Mouse (Mus musculus): ENCODE results near the gene Gsdme. TPM values are rescaled to one million over a fixed set of nuclear protein-coding genes. Genes with fewer than 3 reads are reported as not detected.
A peak's percentile ranks its signal among the peaks of the same experiment; 100 is the strongest.

Gene Gsdme
- polyA plus RNA-seq, 1 experiment from 2014 or later, result 32.9 TPM

DNA sequence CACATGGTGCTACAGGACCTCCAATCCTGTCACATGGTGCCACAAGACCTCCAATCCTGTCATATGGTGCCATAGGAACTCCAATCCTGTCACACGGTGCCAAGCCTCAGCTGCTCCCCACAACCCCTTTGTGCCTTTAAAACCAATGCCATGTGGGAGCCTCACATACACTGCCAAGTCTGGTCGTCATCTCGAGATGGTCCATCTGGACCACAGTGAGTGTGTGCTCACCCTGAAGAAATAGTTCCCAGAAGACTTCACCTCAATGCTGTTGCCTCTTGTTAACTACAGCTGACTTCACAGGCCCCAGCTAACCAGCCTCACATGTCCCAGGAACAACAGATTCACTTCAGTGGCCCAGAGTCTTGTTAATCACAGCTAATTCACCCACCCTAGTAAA is 23.2 kb upstream of the Gsdme start:
- H3K27me3 ChIP-seq (replicated peaks), result no peaks in the 10 kb centered on the region
- ATAC-seq (ENCODE audit: insufficient number of reproducible peaks, low FRiP score), result no peak
- WGBS, result 91% methylated on average over 3 of the region's 3 CpGs

GRCm38 (mm10) chr6:50279642-50280041 is 16.0 kb upstream of the Gsdme start:
- Histone ChIP-seq H3K27ac (ENCODE audit: poor library complexity, severe bottlenecking) (no peak overlapping the region), H3K4me3 (no peak overlapping the region), H3K9me3 (replicated peaks) (0 out of 2 replicates have a peak, but pooled peaks cover 2% of the 10 kb centered on the region), H3K36me3 (no peaks in the 10 kb centered on the region), H3K9ac (no peak overlapping the region), H3K4me2 (no peak overlapping the region), H3K4me1 (replicated peaks) (no peaks in the 10 kb centered on the region), H3K27me3 (replicated peaks) (no peaks in the 10 kb centered on the region)
- WGBS, result 79% methylated on average over 7 of the region's 7 CpGs
- no peak for ATAC-seq (ENCODE audit: insufficient number of reproducible peaks, low FRiP score)

More for the DNA sequence above, 23.2 kb upstream of the Gsdme start:
- Histone ChIP-seq H3K36me3 (no peaks in the 10 kb centered on the region), H3K4me2 (no peak overlapping the region), H3K27ac (ENCODE audit: poor library complexity, severe bottlenecking) (no peak overlapping the region), H3K4me1 (replicated peaks) (no peaks in the 10 kb centered on the region), H3K4me3 (no peak overlapping the region), H3K9me3 (replicated peaks) (0 out of 2 replicates have a peak, but pooled peaks cover 3% of the 10 kb centered on the region), H3K9ac (no peak overlapping the region)

GRCm38 (mm10) chr6:50273947-50274346 is 10.3 kb upstream of the Gsdme start:
- no peaks in the 10 kb centered on the region for H3K4me1 ChIP-seq (replicated peaks)
- no peak overlapping the region for H3K4me3 ChIP-seq
- no peaks in the 10 kb centered on the region for H3K9me3 ChIP-seq (replicated peaks)
- no peak overlapping the region for H3K4me2 ChIP-seq
- H3K9ac ChIP-seq, result no peak overlapping the region
- no peak for ATAC-seq (ENCODE audit: insufficient number of reproducible peaks, low FRiP score)
- H3K36me3 ChIP-seq, result no peaks in the 10 kb centered on the region
- H3K27ac ChIP-seq (ENCODE audit: poor library complexity, severe bottlenecking), result no peak overlapping the region
- 82% methylated on average over 4 of the region's 4 CpGs for WGBS
- no peaks in the 10 kb centered on the region for H3K27me3 ChIP-seq (replicated peaks)

- Histone ChIP-seq H3K4me3 (no peak overlapping the region), H3K9me3 (replicated peaks) (no peaks in the 10 kb centered on the region), H3K4me2 (no peak overlapping the region), H3K9ac (no peak overlapping the region), H3K36me3 (no peaks in the 10 kb centered on the region), H3K27ac (ENCODE audit: poor library complexity, severe bottlenecking) (no peak overlapping the region), H3K4me1 (replicated peaks) (no peaks in the 10 kb centered on the region), H3K27me3 (replicated peaks) (no peaks in the 10 kb centered on the region)
- 76% methylated on average over 1 of the region's 1 CpGs for WGBS
- ATAC-seq (ENCODE audit: insufficient number of reproducible peaks, low FRiP score), result no peak
These were observed 9.8 kb upstream of the Gsdme start for GRCm38 (mm10) chr6:50273416-50273815.

- Histone ChIP-seq H3K27ac (ENCODE audit: poor library complexity, severe bottlenecking) (no peak overlapping the region), H3K4me2 (peak overlapping the region; percentile 84), H3K4me3 (peak overlapping the region; percentile 54), H3K27me3 (replicated peaks) (no peaks in the 10 kb centered on the region), H3K4me1 (replicated peaks) (peaks cover 10% of the 10 kb centered on the region; the same call in 1 of the 2 replicates), H3K36me3 (no peaks in the 10 kb centered on the region), H3K9me3 (replicated peaks) (no peaks in the 10 kb centered on the region), H3K9ac (peak overlapping the region; percentile 70)
- WGBS, result 30% methylated on average over 7 of the region's 7 CpGs
- no peak for ATAC-seq (ENCODE audit: insufficient number of reproducible peaks, low FRiP score)
These were observed 1.4 kb downstream of the Gsdme start for GRCm38 (mm10) chr6:50262310-50262709.

GRCm38 (mm10) chr6:50261922-50262261 is 1.8 kb downstream of the Gsdme start:
- Histone ChIP-seq H3K27ac (ENCODE audit: poor library complexity, severe bottlenecking) (no peak overlapping the region), H3K36me3 (no peaks in the 10 kb centered on the region), H3K9me3 (replicated peaks) (no peaks in the 10 kb centered on the region), H3K9ac (peak overlapping the region; percentile 70), H3K27me3 (replicated peaks) (no peaks in the 10 kb centered on the region), H3K4me2 (peak overlapping the region; percentile 84), H3K4me1 (replicated peaks) (peaks cover 10% of the 10 kb centered on the region; the same call in 1 of the 2 replicates), H3K4me3 (peak overlapping the region; percentile 54)
- ATAC-seq (ENCODE audit: insufficient number of reproducible peaks, low FRiP score), result 0 out of 2 replicates have a peak, but pooled peaks have one; percentile 36
- 0% methylated on average over 6 of the region's 6 CpGs for WGBS

DNA sequence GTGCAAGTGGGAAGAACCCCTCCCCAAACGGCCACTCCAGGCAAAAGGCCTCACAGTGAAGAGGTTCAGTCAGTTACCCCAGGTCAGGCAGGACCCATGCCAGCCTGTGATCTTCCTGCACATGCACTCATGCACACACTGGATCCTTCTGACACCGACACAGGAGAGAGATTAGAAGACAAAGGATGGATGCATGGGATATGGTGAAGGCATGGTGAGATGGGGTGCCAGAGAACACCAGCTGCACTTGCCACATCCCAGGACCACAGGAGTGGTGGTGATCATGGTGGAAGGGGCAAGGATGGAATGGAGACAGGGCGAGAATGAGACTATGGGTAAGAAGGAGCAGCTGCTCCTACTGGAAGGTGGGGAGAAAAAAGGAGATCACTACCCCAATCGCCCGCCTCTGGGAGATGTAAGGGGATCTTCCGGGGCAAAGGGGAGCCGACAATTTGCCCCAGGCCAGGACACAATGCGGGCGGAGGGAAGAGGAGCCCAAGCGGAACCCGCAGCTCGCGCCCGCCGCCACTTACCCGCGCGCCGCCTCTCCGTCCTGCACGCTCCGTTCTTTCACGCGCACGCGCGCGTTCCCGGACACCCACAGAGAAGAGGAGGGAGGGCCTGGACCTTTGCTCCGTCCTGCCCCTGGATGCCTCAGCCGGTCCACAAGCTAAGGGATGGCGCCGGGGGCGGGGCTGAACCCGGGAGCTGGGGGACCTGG is 2.3 kb downstream of the Gsdme start:
- no peaks in the 10 kb centered on the region for H3K36me3 ChIP-seq
- no peaks in the 10 kb centered on the region for H3K27me3 ChIP-seq (replicated peaks)
- 3% methylated on average over 34 of the region's 35 CpGs for WGBS
- peak overlapping the region; percentile 84 for H3K4me2 ChIP-seq
- H3K9me3 ChIP-seq (replicated peaks), result no peaks in the 10 kb centered on the region
- peak; percentile 79 for ATAC-seq (ENCODE audit: insufficient number of reproducible peaks, low FRiP score)
- peak overlapping the region; percentile 54 for H3K4me3 ChIP-seq
- peak overlapping the region; percentile 70 for H3K9ac ChIP-seq
- H3K4me1 ChIP-seq (replicated peaks), result peaks cover 10% of the 10 kb centered on the region; the same call in 1 of the 2 replicates
- no peak overlapping the region for H3K27ac ChIP-seq (ENCODE audit: poor library complexity, severe bottlenecking)

DNA sequence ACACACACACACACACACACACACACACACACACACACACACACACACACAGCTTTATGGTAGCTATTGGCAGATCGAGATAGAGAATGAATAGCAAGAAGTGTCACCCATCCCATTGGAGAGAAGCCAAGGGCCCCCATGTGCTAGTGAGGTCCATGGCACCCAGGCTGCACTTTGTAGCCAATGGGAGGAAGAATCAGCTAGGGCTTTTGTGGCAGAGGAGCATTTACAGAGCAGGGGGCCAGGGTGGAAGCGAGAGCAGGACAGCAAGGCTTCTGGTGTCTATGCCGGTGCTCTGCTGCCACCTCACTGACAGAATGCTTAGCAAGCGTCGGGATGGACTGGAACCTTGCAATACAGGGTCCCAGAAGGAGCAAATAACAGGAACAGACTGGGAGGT is 8.3 kb downstream of the Gsdme start:
- Histone ChIP-seq H3K36me3 (no peaks in the 10 kb centered on the region), H3K4me2 (peak overlapping the region; percentile 62), H3K4me1 (replicated peaks) (peaks cover 12% of the 10 kb centered on the region; the same call in 1 of the 2 replicates), H3K27ac (ENCODE audit: poor library complexity, severe bottlenecking) (no peak overlapping the region), H3K9me3 (replicated peaks) (no peaks in the 10 kb centered on the region), H3K4me3 (no peak overlapping the region), H3K9ac (no peak overlapping the region), H3K27me3 (replicated peaks) (no peaks in the 10 kb centered on the region)
- no peak for ATAC-seq (ENCODE audit: insufficient number of reproducible peaks, low FRiP score)
- 56% methylated on average over 5 of the region's 5 CpGs for WGBS

- H3K4me2 ChIP-seq, result peak overlapping the region; percentile 62
- no peak overlapping the region for H3K9ac ChIP-seq
- H3K4me1 ChIP-seq (replicated peaks), result peaks cover 12% of the 10 kb centered on the region; the same call in 1 of the 2 replicates
- H3K9me3 ChIP-seq (replicated peaks), result no peaks in the 10 kb centered on the region
- H3K4me3 ChIP-seq, result no peak overlapping the region
- no peaks in the 10 kb centered on the region for H3K27me3 ChIP-seq (replicated peaks)
- H3K27ac ChIP-seq (ENCODE audit: poor library complexity, severe bottlenecking), result no peak overlapping the region
- ATAC-seq (ENCODE audit: insufficient number of reproducible peaks, low FRiP score), result no peak
- WGBS, result 27% methylated on average over 10 of the region's 10 CpGs
- no peaks in the 10 kb centered on the region for H3K36me3 ChIP-seq
These were observed 8.9 kb downstream of the Gsdme start for GRCm38 (mm10) chr6:50254723-50255184.

GRCm38 (mm10) chr6:50252690-50253089 is 11.0 kb downstream of the Gsdme start:
- Histone ChIP-seq H3K36me3 (no peaks in the 10 kb centered on the region), H3K4me3 (no peak overlapping the region), H3K4me2 (no peak overlapping the region), H3K4me1 (replicated peaks) (peaks cover 12% of the 10 kb centered on the region; the same call in 1 of the 2 replicates), H3K27ac (ENCODE audit: poor library complexity, severe bottlenecking) (no peak overlapping the region), H3K9me3 (replicated peaks) (no peaks in the 10 kb centered on the region), H3K27me3 (replicated peaks) (no peaks in the 10 kb centered on the region), H3K9ac (no peak overlapping the region)
- 65% methylated on average over 5 of the region's 5 CpGs for WGBS
- ATAC-seq (ENCODE audit: insufficient number of reproducible peaks, low FRiP score), result no peak

- H3K9ac ChIP-seq, result no peak overlapping the region
- no peak overlapping the region for H3K27ac ChIP-seq (ENCODE audit: poor library complexity, severe bottlenecking)
- no peak overlapping the region for H3K4me3 ChIP-seq
- no peaks in the 10 kb centered on the region for H3K36me3 ChIP-seq
- WGBS, result 64% methylated on average over 4 of the region's 4 CpGs
- no peaks in the 10 kb centered on the region for H3K9me3 ChIP-seq (replicated peaks)
- ATAC-seq (ENCODE audit: insufficient number of reproducible peaks, low FRiP score), result no peak
- no peaks in the 10 kb centered on the region for H3K27me3 ChIP-seq (replicated peaks)
- H3K4me2 ChIP-seq, result no peak overlapping the region
- H3K4me1 ChIP-seq (replicated peaks), result no peaks in the 10 kb centered on the region
These were observed 15.9 kb downstream of the Gsdme start for GRCm38 (mm10) chr6:50247791-50248190.
